Mouse (Mus musculus) midbrain, embryonic 11.5 days (tissue): ENCODE data around the gene Ifit3b. TPM values are rescaled to one million over a fixed set of nuclear protein-coding genes. Genes with fewer than 3 reads are reported as not detected.
"Not testable (repeated sequence)": the region's sequence is repeated elsewhere in the genome, so short reads cannot be mapped to it uniquely, and the experiment has no call there.

ENCODE experiments used
- ATAC-seq: fragments of 200-750 bp; cut with Nextera tagmentation; 2 replicates; pipeline ENCODE4 v1.8.0; 2017; ENCODE audit warnings: moderate TSS enrichment, moderate library complexity; ENCODE audit not compliant: low FRiP score
- DNase-seq: peaks from one replicate; pipeline ENCODE4 v3.0.0; 2015; ENCODE audit warnings: low spot score; ENCODE audit errors: missing footprints
- H3K27ac ChIP-seq: fragments of 300-500 bp; sonication (generic); 2 replicates; pipeline ENCODE4 v1.5.1; 2014; ENCODE audit warnings: low read depth, low read length
- H3K27me3 ChIP-seq: fragments of 300-500 bp; sonication (generic); 2 replicates; pipeline ENCODE4 v1.6.1; 2014; ENCODE audit warnings: mild to moderate bottlenecking, low read length, moderate library complexity, mixed read lengths; ENCODE audit not compliant: control insufficient read depth, insufficient read depth
- H3K36me3 ChIP-seq: fragments of 300-500 bp; sonication (generic); 2 replicates; pipeline ENCODE4 v1.6.1; 2014; ENCODE audit warnings: mild to moderate bottlenecking, low read length, moderate library complexity, mixed read lengths; ENCODE audit not compliant: control insufficient read depth, insufficient read depth
- H3K4me1 ChIP-seq: fragments of 300-500 bp; sonication (generic); 2 replicates; pipeline ENCODE4 v1.6.1; 2014; ENCODE audit warnings: low read length; ENCODE audit not compliant: control insufficient read depth, insufficient read depth
- H3K4me2 ChIP-seq: fragments of 300-500 bp; sonication (generic); 2 replicates; pipeline ENCODE4 v1.6.1; 2014; ENCODE audit warnings: mild to moderate bottlenecking, moderate library complexity
- H3K4me3 ChIP-seq: fragments of 300-500 bp; sonication (generic); 2 replicates; pipeline ENCODE4 v1.5.1; 2014; ENCODE audit warnings: low read depth, low read length
- H3K9ac ChIP-seq: fragments of 300-500 bp; sonication (generic); 2 replicates; pipeline ENCODE4 v1.6.1; 2014; ENCODE audit warnings: low read length
- H3K9me3 ChIP-seq: fragments of 300-500 bp; sonication (generic); 2 replicates; pipeline ENCODE4 v1.6.1; 2016; ENCODE audit warnings: low read length; ENCODE audit not compliant: control insufficient read depth
- WGBS: fragments of 180-500 bp; shearing (Covaris S2); extraction: QIAGEN DNeasy Blood & Tissue Kit; methylation state at CpG from one replicate; pipeline ENCODE4 v1.1.7; 2014; 5-methylcytosine and 5-hydroxymethylcytosine counted together
- polyA plus RNA-seq: library from polyadenylated mRNA; unstranded; fragments of >200 nt; fragmentation: Nextera tagmentation; extraction: Ambion mirVana; gene quantifications from 2 replicates; pipeline ENCODE4 v1.2.1, GENCODE M21; 2014

Ifit3b gene
- polyA plus RNA-seq, 1 experiment from 2014 or later = 0.10 TPM

- H3K9me3 ChIP-seq, H3K4me1 ChIP-seq, DNase-seq, ATAC-seq, H3K9ac ChIP-seq, H3K27ac ChIP-seq, H3K4me2 ChIP-seq, H3K36me3 ChIP-seq, H3K4me3 ChIP-seq, H3K27me3 ChIP-seq: not testable (repeated sequence)
These were observed 8.5 kb upstream of the Ifit3b start for GRCm38 (mm10) chr19:34599250-34599649.

- not testable (repeated sequence) for H3K27ac ChIP-seq, H3K4me1 ChIP-seq, H3K4me2 ChIP-seq, H3K9ac ChIP-seq, H3K4me3 ChIP-seq, H3K27me3 ChIP-seq, ATAC-seq, DNase-seq, H3K9me3 ChIP-seq, H3K36me3 ChIP-seq
- WGBS = 47% methylated on average over 1 of the region's 1 CpGs
These were observed 5.9 kb upstream of the Ifit3b start, which contains the start of gene Ifit1bl1 for GRCm38 (mm10) chr19:34601888-34602287. Gene Ifit1bl1, minus strand, starts transcription at chr19:34601956.

DNA sequence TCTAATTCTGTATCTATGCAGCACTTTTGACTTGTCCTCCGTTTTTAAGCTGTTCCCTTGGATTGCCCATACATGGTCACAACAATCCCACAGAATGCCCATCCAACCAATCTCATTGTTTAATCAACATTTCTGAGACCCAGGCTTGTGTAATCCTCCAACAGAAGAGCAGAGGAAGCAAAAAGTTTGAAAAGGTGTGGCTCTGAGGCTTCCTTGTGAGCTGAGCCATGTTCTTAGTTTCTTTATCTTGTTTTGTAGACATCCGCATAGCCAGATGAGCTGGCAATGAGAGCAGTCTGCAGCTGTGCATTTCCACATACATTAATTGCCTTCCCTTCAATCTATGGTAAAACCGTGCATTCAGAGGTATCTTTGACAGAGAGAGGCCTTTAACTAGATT is 2.3 kb upstream of the Ifit3b start:
- H3K9me3 ChIP-seq = no peaks in the 10 kb centered on the region
- DNase-seq = no peak
- no peaks in the 10 kb centered on the region for H3K36me3 ChIP-seq
- no peak for ATAC-seq
- H3K4me3 ChIP-seq = no peak overlapping the region
- H3K4me2 ChIP-seq = no peak overlapping the region
- 89% methylated on average over 3 of the region's 3 CpGs for WGBS
- H3K27me3 ChIP-seq = no peaks in the 10 kb centered on the region
- no peak overlapping the region for H3K27ac ChIP-seq
- H3K4me1 ChIP-seq = no peaks in the 10 kb centered on the region
- H3K9ac ChIP-seq = no peak overlapping the region

- not testable (repeated sequence) for H3K9me3 ChIP-seq, H3K9ac ChIP-seq, H3K36me3 ChIP-seq, H3K27me3 ChIP-seq, H3K27ac ChIP-seq, DNase-seq, H3K4me3 ChIP-seq, ATAC-seq, H3K4me2 ChIP-seq, H3K4me1 ChIP-seq
- WGBS = 76% methylated on average over 3 of the region's 3 CpGs
These were observed 2.3 kb downstream of the Ifit3b start for GRCm38 (mm10) chr19:34610118-34610517.

DNA sequence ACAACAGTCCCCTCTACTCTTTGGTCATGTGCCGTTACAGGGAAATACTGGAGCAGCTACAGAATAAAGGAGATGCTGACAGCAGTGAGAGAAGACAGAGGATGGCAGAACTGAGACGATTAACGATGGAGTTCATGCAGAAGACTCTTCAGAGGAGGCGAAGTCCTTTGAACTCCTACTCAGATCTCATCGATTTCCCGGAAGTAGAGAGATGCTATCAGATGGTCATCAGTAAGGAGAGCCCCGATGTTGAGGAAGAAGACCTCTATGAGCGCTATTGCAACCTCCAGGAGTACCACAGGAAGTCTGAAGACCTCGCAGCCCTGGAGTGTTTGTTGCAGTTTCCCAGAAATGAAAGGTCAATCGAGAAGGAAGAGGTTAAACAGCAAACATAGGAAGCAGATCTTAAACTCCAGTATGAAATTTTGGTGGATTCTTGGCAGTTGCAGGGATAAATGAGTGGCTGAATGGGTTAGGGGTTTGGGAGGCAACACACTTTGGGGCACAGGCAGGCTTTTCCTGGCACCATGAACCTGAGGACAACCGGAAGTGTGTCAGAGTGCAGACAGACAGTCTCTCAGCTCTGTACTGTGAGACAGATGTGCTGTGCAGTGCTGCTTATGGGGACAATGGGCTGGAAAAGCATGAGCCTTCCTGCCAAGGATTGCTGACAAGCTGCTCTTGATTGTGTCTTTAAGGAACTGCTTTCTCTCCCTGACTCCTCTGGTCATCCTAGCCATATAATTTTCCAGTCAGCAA is 4.7 kb downstream of the Ifit3b start:
- not testable (repeated sequence) for ATAC-seq, H3K4me1 ChIP-seq, DNase-seq, H3K36me3 ChIP-seq, H3K9ac ChIP-seq, H3K27ac ChIP-seq, H3K9me3 ChIP-seq, H3K4me3 ChIP-seq, H3K27me3 ChIP-seq, H3K4me2 ChIP-seq
- WGBS = 92% methylated on average over 5 of the region's 11 CpGs

GRCm38 (mm10) chr19:34620871-34621270 is 13.1 kb downstream of the Ifit3b start:
- Histone ChIP-seq H3K27ac (no peak overlapping the region), H3K4me2 (no peak overlapping the region), H3K9me3 (no peaks in the 10 kb centered on the region), H3K27me3 (no peaks in the 10 kb centered on the region), H3K36me3 (no peaks in the 10 kb centered on the region), H3K4me3 (no peak overlapping the region), H3K9ac (no peak overlapping the region), H3K4me1 (no peaks in the 10 kb centered on the region)
- WGBS = 92% methylated on average over 5 of the region's 5 CpGs
- ATAC-seq (no peak), DNase-seq (no peak)

DNA sequence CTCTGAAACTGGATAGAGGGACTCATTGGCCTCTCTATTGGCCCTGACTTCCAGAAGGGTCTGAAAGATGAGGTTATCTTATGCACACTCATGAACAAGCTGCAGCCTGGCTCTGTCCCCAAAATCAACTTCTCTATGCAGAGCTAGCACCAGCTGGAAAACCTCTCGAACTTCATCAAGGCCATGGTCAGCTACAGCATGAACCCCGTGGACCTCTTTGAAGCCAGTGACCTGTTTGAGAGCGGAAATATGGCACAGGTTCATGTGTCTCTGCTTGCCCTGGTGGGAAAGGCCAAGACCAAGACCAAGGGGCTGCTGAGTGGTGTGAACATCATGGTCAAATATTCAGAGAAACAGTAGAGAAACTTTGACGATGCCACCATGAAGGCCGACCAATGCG is 16.0 kb downstream of the Ifit3b start:
- Histone ChIP-seq H3K4me2 (no peak overlapping the region), H3K4me3 (no peak overlapping the region), H3K27ac (no peak overlapping the region), H3K4me1 (no peaks in the 10 kb centered on the region), H3K36me3 (no peaks in the 10 kb centered on the region), H3K27me3 (no peaks in the 10 kb centered on the region), H3K9ac (no peak overlapping the region), H3K9me3 (no peaks in the 10 kb centered on the region)
- DNase-seq = no peak
- WGBS = 95% methylated on average over 6 of the region's 6 CpGs
- ATAC-seq = no peak

- no peak for ATAC-seq
- Histone ChIP-seq H3K4me2 (no peak overlapping the region), H3K36me3 (no peaks in the 10 kb centered on the region), H3K27ac (no peak overlapping the region), H3K27me3 (no peaks in the 10 kb centered on the region), H3K9ac (no peak overlapping the region), H3K4me3 (no peak overlapping the region), H3K9me3 (no peaks in the 10 kb centered on the region), H3K4me1 (no peaks in the 10 kb centered on the region)
- WGBS = 88% methylated on average over 4 of the region's 4 CpGs
- DNase-seq = no peak
These were observed 16.9 kb downstream of the Ifit3b start for GRCm38 (mm10) chr19:34624663-34625062.

DNA sequence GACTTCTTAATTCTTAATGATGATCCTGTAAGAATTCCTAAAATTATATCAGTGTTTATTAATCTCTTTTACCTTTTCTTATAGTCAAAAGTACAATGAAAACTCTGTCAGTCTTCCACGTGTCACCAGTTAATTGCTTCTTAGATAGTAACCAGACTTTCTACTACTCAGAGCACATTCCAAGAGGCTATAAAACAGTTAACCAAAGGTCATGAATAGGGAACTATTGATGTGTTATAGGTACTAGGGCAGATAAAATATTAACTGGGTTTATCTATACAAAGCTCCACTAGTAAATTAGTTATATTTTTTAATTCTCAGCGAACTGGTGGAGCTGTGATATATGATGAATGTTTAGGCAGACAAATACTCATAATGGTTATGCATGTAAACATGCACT is 19.7 kb downstream of the Ifit3b start:
- no peaks in the 10 kb centered on the region for H3K9me3 ChIP-seq
- DNase-seq (no peak), ATAC-seq (no peak)
- H3K4me1 ChIP-seq = no peaks in the 10 kb centered on the region
- WGBS = 80% methylated on average over 2 of the region's 2 CpGs
- no peak overlapping the region for H3K27ac ChIP-seq
- no peak overlapping the region for H3K4me3 ChIP-seq
- H3K4me2 ChIP-seq = no peak overlapping the region
- no peaks in the 10 kb centered on the region for H3K36me3 ChIP-seq
- H3K9ac ChIP-seq = no peak overlapping the region
- H3K27me3 ChIP-seq = no peaks in the 10 kb centered on the region
